Mouse (Mus musculus): ENCODE results near the gene Elof1. TPM values are rescaled to one million over a fixed set of nuclear protein-coding genes. Genes with fewer than 3 reads are reported as not detected.

Elof1 gene
- 163 and 165 TPM in 2 replicates for polyA plus RNA-seq (2015; fragmentation: Nextera tagmentation; extraction: Ambion mirVana)

DNA sequence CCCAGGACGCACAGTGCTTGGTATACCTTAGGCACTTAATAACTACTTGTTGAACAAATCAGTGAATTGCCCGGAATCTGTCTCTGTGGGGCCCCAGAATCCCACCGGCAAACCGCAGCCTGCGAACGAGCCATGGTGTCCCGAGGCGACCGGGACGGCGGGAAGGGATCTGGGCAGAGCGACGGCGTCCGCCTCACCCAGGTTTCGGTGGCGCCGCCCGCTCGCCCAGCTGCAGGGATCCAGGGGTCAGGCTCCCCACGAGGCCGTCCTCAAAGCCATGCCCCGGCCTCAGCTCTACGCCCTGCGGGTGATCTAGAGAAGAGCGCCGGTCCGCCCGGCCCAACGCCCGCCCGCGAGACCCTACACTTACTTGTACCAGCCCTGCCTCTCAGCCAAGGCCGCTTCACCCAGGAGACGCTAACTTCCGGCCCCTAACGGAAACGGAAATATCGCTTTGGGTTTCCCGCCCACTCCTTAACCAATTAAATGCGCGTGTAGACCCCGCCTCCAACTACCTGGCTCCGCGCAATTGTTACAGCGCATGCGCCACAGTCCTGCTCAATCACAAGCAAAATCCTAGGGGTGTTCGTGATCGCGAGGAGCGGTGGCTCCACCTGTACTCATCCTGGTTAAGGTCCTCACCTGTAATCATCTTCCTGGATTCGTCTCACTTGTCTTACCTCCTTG, at the start of gene Elof1:
Gene Elof1, minus strand, starts transcription at position 433 of the 687 bp plus-strand sequence.
- ATAC-seq (ENCODE audit: insufficient read depth, low FRiP score, low read depth) = peak; percentile 92
- WGBS = under 1% methylated on average over 49 of the region's 52 CpGs

DNA sequence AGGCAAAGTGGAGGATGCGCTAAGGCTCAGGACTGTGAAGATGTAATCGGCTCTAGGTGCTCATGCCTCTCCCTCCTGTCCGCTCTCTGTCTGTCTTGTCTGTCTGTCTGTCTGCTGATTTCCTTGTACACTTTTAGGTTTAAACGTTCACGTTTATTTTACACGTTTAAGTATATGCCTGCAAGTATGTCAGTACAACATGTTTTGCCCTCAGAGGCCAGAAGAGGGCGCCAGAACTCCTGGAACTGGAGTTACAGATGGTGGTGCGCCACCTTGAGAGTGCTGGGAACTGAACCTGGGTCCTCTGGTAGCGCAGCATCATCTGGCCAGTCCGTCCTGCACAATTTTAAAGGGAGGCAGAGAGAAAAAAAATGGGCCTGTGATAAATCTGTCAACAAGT, 49.7 kb upstream of the Elof1 start:
- H3K9ac ChIP-seq = no peak overlapping the region
- H3K4me2 ChIP-seq = no peak overlapping the region
- H3K36me3 ChIP-seq = no peaks in the 10 kb centered on the region
- 89% methylated on average over 10 of the region's 10 CpGs for WGBS
- no peak for ATAC-seq (ENCODE audit: insufficient read depth, low FRiP score, low read depth)
- no peak overlapping the region for H3K27ac ChIP-seq
- no peak overlapping the region for H3K4me3 ChIP-seq (replicated peaks)
- H3K9me3 ChIP-seq = no peaks in the 10 kb centered on the region
- no peaks in the 10 kb centered on the region for H3K27me3 ChIP-seq (replicated peaks)
- H3K4me1 ChIP-seq = 0 out of 2 replicates have a peak, but pooled peaks cover 2% of the 10 kb centered on the region

More for the DNA sequence above, at the start of gene Elof1:
- Histone ChIP-seq H3K9ac (peak within 1 kb of the TSS; percentile 87), H3K27me3 (replicated peaks) (no peaks in the 10 kb centered on the region), H3K36me3 (peaks cover 16% of the 10 kb centered on the region), H3K4me1 (peaks cover 12% of the 10 kb centered on the region), H3K4me2 (peak within 1 kb of the TSS; percentile 85), H3K27ac (peak within 1 kb of the TSS; percentile 67), H3K9me3 (no peaks in the 10 kb centered on the region), H3K4me3 (replicated peaks) (peak within 1 kb of the TSS; percentile 82)

DNA sequence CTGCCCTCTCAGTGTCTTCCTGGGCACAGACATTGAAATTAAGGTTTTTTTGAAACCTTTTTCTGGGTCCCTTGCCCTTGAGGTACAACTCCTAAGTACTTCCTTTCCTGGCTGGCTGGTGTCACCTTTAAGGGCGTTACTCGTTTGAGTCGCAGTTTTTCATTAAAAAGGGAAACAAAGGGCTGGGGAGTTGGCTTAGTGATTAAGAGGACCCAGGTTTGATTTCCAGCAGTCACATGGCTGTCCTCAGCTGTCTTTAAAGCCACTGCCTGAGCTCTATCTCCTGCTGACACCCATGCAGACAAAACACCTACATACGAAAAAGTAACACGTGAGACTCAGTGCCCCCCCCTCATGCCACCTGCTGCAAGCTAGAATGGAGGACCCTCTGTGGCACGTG, 49.0 kb upstream of the Elof1 start:
- H3K9ac ChIP-seq = no peak overlapping the region
- ATAC-seq (ENCODE audit: insufficient read depth, low FRiP score, low read depth) = no peak
- WGBS = 57% methylated on average over 6 of the region's 6 CpGs
- H3K4me2 ChIP-seq = no peak overlapping the region
- no peak overlapping the region for H3K27ac ChIP-seq
- no peaks in the 10 kb centered on the region for H3K36me3 ChIP-seq
- no peaks in the 10 kb centered on the region for H3K27me3 ChIP-seq (replicated peaks)
- no peak overlapping the region for H3K4me3 ChIP-seq (replicated peaks)
- no peaks in the 10 kb centered on the region for H3K9me3 ChIP-seq
- 0 out of 2 replicates have a peak, but pooled peaks cover 2% of the 10 kb centered on the region for H3K4me1 ChIP-seq

DNA sequence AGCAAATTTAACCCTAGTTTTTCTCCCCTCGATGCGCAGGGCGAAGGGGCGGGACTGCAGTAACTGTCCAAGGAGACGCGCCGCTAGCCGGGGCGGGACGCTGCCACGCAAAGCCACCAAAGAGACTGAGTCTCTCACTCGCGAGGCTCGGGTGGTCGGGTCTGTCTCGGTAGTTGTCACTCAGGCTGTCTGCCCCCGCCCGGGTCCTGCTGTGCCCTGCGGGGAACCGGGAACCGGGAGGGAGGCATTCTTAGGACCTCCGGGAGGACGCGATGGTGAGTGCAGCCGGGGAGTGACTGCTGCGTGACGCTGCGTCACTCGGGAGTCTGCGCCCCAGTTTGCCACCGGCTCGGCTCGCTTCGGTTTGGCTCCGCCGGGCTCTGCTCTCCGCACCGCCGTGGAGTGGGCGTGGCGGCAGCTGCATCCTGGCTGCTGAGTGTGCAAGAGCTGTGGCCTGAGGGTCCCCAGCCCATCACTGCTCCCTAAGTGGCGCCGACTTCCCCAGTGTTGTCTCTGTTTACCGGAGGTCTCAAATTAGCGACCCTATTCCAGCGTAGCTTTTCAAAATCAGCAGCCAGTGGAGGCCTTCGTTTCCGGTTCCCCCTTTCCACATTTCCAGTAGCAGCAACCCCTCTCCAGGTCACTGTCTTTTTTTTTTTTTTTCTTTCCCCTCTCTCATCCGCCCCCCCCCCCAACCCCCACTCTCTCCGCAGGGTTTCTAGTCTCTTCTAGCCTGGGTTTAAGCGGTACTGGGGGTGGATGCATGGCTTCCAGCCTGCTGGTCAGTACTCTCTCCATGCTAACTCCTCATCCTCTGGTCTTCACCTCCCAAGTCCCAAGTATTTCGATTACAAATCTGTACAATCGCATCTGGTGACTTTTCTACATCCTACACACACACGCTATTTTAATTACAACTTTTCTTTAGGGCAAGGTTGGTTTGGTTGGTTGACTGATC, 48.0 kb upstream of the Elof1 start:
- ATAC-seq (ENCODE audit: insufficient read depth, low FRiP score, low read depth) = peak; percentile 56
- no peaks in the 10 kb centered on the region for H3K27me3 ChIP-seq (replicated peaks)
- peak overlapping the region; percentile 97 for H3K4me2 ChIP-seq
- no peaks in the 10 kb centered on the region for H3K36me3 ChIP-seq
- 2% methylated on average over 54 of the region's 54 CpGs for WGBS
- H3K9ac ChIP-seq = peak overlapping the region; percentile 33
- no peaks in the 10 kb centered on the region for H3K9me3 ChIP-seq
- H3K4me3 ChIP-seq (replicated peaks) = peak overlapping the region; percentile 56
- H3K4me1 ChIP-seq = 0 out of 2 replicates have a peak, but pooled peaks cover 2% of the 10 kb centered on the region
- H3K27ac ChIP-seq = no peak overlapping the region

DNA sequence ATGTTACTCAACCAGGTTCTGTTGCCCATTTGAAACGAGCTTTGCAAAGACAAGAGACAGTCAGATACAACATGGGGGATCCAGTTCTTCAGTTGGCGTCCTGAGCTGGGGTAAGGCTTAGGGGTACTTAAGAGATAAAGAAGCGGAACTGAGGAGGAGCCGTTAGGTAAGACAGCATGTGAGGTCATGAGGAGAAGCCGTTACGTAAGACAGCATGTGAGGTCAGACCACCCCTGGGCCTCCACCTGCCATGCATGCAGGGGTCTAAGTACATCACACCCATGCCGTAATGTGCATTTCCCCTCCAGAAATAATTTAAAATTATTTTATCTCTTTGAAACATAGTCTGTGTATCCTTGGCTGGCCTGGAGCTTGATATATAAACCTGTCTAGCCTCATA, 45.9 kb upstream of the Elof1 start:
- Histone ChIP-seq H3K27me3 (replicated peaks) (no peaks in the 10 kb centered on the region), H3K4me2 (no peak overlapping the region), H3K36me3 (no peaks in the 10 kb centered on the region; the same call in 1 of the 2 replicates), H3K9ac (no peak overlapping the region), H3K27ac (no peak overlapping the region), H3K9me3 (no peaks in the 10 kb centered on the region), H3K4me3 (replicated peaks) (no peak overlapping the region), H3K4me1 (0 out of 2 replicates have a peak, but pooled peaks cover 2% of the 10 kb centered on the region)
- ATAC-seq (ENCODE audit: insufficient read depth, low FRiP score, low read depth) = no peak
- WGBS = 88% methylated on average over 7 of the region's 7 CpGs

DNA sequence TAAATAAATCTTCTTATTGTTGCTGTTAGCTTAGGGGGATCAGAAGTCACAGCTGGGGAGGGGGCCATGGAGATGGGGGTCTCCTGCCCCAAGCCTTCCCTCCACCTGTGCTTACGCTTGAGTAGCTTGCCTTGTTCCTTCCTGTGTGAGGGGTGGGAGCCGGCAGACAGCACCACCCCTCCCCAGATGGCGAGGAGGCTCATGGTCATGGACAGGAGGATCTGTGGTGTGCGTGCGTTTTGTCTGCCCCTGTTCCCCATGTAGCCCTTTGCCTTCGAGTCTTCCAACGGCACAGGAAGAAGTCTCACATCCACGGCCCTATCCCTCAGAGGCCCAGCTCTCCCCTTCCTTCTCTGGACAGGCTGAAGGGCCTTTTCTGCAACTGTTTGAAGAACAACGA, 45.3 kb upstream of the Elof1 start:
- ATAC-seq (ENCODE audit: insufficient read depth, low FRiP score, low read depth) = no peak
- Histone ChIP-seq H3K9me3 (no peaks in the 10 kb centered on the region), H3K4me2 (no peak overlapping the region), H3K27me3 (replicated peaks) (no peaks in the 10 kb centered on the region), H3K9ac (no peak overlapping the region), H3K4me1 (peaks cover 6% of the 10 kb centered on the region; the same call in 1 of the 2 replicates), H3K4me3 (replicated peaks) (no peak overlapping the region), H3K27ac (no peak overlapping the region), H3K36me3 (no peaks in the 10 kb centered on the region; the same call in 1 of the 2 replicates)
- 74% methylated on average over 9 of the region's 9 CpGs for WGBS

DNA sequence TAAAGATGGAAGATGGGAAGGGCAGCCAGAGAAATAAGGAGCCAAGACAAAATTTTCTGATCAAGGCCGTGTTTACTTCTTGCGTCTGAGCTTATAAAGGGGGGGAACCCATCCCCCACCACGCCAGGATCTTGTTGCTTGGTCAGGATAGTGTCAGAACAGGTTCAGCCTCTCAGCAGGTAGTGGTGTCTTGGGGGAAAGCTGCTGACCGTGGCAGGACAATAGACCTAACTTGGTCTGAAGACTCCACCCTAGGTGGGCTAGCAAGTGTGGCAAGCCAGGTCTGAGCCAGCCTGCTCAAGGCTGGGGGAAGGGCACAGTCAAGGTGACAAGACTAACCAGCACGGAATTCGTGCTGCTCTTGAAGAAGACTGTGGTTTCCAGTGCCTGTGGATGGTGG, 44.3 kb upstream of the Elof1 start:
- Histone ChIP-seq H3K27ac (no peak overlapping the region), H3K4me3 (replicated peaks) (no peak overlapping the region), H3K4me1 (peaks cover 7% of the 10 kb centered on the region; the same call in 1 of the 2 replicates), H3K9me3 (no peaks in the 10 kb centered on the region), H3K27me3 (replicated peaks) (no peaks in the 10 kb centered on the region), H3K36me3 (no peaks in the 10 kb centered on the region; the same call in 1 of the 2 replicates), H3K4me2 (no peak overlapping the region), H3K9ac (no peak overlapping the region)
- ATAC-seq (ENCODE audit: insufficient read depth, low FRiP score, low read depth) = no peak
- 39% methylated on average over 6 of the region's 6 CpGs for WGBS

DNA sequence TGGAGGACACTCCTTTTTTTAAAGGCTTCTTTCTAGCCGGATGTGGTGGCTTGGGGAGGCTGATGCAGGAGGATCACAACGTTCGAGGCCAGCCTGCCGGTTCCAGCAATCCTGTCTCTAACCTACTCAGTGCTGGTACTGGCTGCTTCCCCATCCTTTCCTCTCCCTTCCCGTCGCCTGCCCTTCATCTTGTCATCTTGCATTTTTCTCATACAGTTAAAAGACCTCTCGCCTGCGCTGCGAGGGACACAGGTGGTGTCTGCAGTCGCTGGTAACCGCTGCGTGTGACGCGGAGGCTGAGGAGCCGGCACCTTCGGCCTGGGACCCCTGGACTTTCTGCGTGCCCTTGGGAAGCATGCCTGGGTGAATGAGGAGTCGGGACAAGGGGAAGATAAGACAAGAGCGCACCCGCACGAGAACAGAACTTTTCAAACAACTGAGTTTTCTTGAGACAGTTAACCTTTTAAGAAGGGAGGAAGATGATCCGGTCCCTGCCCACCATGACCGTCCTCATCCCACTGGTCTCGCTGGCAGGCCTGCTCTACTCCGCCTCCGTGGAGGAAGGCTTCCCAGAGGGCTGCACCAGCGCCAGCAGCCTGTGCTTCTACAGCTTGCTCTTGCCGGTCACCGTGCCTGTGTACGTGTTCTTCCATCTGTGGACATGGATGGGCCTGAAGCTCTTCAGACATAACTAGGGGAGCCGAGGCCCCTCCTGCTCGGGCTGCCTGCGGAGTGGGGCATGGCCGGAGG, 40.7 kb upstream of the Elof1 start:
- WGBS = 67% methylated on average over 34 of the region's 34 CpGs
- Histone ChIP-seq H3K4me1 (peaks cover 7% of the 10 kb centered on the region; the same call in 1 of the 2 replicates), H3K27me3 (replicated peaks) (no peaks in the 10 kb centered on the region), H3K27ac (no peak overlapping the region), H3K36me3 (no peaks in the 10 kb centered on the region; the same call in 1 of the 2 replicates), H3K9ac (0 out of 2 replicates have a peak overlapping the region, but pooled peaks have one; percentile 89), H3K4me3 (replicated peaks) (peak overlapping the region; percentile 79), H3K9me3 (no peaks in the 10 kb centered on the region), H3K4me2 (peak overlapping the region; percentile 72)
- no peak for ATAC-seq (ENCODE audit: insufficient read depth, low FRiP score, low read depth)

DNA sequence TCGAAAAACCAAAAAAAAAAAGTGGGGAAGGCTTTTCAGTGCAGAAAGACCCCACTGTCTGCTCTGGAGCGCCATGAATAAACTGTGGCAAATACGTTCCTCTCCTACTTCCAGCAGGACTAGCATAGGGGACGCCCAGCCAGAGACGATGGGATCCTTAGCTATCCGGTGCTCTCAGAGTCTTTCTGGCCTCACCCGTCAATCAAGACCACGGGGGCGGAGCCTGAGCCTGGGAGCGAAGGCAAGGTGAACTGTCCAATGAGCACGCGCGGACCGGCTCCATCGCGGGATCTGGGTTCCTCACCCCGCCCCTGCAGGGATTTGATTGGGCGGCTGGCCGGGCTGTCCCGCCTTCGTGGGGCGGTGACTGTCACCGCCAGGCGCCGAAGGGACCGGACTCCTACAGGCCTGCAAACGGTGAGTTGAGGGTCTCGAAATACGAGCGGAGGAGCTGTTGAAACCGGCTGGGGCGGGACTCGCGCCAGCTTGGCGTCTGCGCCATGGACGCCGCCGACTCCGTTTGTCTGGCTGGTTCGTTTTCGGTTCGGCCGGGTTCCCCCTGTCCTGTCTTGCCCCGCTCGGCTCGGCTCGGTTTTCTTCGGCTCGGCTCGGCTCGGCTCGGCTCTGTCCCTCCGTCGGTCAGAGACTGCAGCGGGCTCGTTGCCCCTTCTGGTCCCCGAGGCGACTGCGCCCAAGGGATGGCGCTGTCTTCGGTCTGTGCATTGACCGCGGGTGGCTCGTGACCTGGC, 39.7 kb upstream of the Elof1 start, which contains the start of gene Pigyl:
Gene Pigyl, plus strand, starts transcription at position 350 of the 749 bp plus-strand sequence.
- H3K9me3 ChIP-seq = no peaks in the 10 kb centered on the region
- peak within 1 kb of the TSS; percentile 93 for H3K27ac ChIP-seq
- peak within 1 kb of the TSS; percentile 72 for H3K4me2 ChIP-seq
- peak within 1 kb of the TSS; percentile 89 for H3K9ac ChIP-seq
- peak within 1 kb of the TSS; percentile 79 for H3K4me3 ChIP-seq (replicated peaks)
- peak; percentile 98 for ATAC-seq (ENCODE audit: insufficient read depth, low FRiP score, low read depth)
- under 1% methylated on average over 65 of the region's 65 CpGs for WGBS
- peaks cover 7% of the 10 kb centered on the region; the same call in 1 of the 2 replicates for H3K4me1 ChIP-seq
- no peaks in the 10 kb centered on the region; the same call in 1 of the 2 replicates for H3K36me3 ChIP-seq
- H3K27me3 ChIP-seq (replicated peaks) = no peaks in the 10 kb centered on the region

DNA sequence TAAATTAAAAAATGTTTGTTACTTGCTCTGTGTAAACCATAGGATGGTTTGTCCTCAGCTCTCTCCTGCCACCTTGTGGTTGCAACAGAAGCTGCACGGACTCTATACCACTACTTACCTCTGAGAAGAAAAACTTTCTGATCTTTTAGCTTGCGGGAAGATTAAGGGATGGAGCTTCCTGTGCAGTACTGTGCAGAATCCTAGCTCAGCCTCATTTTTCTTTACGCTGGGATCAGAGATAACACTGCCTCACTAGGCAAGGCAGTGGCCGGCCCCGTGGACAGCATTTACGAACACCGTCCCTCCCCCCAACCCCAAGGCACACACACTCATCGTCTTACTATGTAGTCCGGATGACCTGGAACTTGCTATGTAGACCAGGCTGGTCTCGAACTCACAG, 38.6 kb upstream of the Elof1 start:
- peak overlapping the region; percentile 12; the same call in 1 of the 2 replicates for H3K4me3 ChIP-seq (replicated peaks)
- no peak for ATAC-seq (ENCODE audit: insufficient read depth, low FRiP score, low read depth)
- peaks cover 7% of the 10 kb centered on the region; the same call in 1 of the 2 replicates for H3K4me1 ChIP-seq
- H3K27ac ChIP-seq = no peak overlapping the region
- H3K9me3 ChIP-seq = no peaks in the 10 kb centered on the region
- H3K9ac ChIP-seq = no peak overlapping the region
- H3K36me3 ChIP-seq = no peaks in the 10 kb centered on the region; the same call in 1 of the 2 replicates
- no peaks in the 10 kb centered on the region for H3K27me3 ChIP-seq (replicated peaks)
- peak overlapping the region; percentile 64; the same call in 1 of the 2 replicates for H3K4me2 ChIP-seq
- WGBS = 23% methylated on average over 10 of the region's 10 CpGs

Measured in stomach, embryonic 15.5 days (tissue).